Mouse (Mus musculus): ENCODE measurements around the gene B3galt4. TPM values are rescaled to one million over a fixed set of nuclear protein-coding genes. Genes with fewer than 3 reads are reported as not detected.
A peak's percentile ranks its signal among the peaks of the same experiment; 100 is the strongest.

Gene B3galt4
- polyA plus RNA-seq, 1 experiment from 2014 or later, result 2.9 TPM

DNA sequence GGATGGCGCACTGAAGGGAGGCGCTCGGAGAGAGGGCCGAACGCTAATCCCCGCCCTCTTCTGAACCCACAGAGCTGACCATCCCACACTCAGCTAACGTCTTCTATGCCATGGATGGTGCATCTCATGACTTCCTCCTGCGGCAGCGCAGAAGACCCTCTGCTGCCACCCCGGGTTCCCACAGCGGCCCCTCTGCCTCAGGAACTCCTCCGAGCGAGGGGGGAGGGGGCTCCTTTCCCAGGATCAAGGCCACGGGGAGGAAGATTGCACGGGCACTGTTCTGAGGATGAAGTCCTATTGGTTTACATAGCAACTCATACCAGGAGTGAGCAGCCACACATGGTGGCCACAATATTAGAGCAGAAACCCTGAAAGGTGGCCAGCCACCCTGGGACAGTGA is 14.3 kb downstream of the B3galt4 start:
- peaks cover 8% of the 10 kb centered on the region for H3K36me3 ChIP-seq (replicated peaks; ENCODE audit: control insufficient read depth, insufficient read depth, low read depth, low read length)
- no peak for ATAC-seq (replicated peaks; ENCODE audit: insufficient number of reproducible peaks, low FRiP score, low TSS enrichment, low read depth)
- no peak overlapping the region for H3K27ac ChIP-seq (replicated peaks; ENCODE audit: low read depth, low read length)

DNA sequence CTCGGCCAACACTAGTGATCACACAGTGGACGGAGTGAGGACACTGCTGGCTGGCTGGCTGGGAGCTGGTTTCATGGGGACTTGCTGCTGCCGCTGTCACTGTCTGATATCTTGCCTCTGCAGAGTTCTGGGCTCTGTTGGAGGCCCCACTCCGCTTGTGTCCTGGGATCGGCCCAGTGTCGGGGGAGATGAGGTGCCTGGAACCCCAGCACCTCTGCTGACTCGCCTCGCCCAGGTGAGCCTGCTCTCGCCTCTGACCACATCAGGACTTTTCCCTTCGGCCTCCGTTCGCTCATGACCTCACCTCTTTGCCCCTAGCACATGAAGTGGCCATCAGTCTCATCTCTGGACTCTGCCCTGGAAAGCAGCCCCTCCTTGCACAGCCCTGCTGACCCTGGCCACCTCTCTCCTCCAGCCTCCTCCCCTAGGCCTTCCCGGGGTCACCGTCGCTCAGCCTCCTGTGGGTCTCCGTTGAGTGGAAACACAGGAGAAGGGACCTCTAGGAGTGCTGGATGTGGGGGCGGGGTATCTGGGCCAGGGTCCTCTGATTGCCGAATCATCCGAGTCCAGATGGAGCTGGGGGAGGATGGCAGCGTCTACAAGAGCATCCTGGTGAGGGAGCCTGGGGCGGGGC is 15.7 kb downstream of the B3galt4 start:
- no peaks in the 10 kb centered on the region for H3K9me3 ChIP-seq (replicated peaks; ENCODE audit: control insufficient read depth, low read length)
- no peak for ATAC-seq (replicated peaks; ENCODE audit: insufficient number of reproducible peaks, low FRiP score, low TSS enrichment, low read depth)
- no peak overlapping the region for H3K4me2 ChIP-seq (ENCODE audit: low read depth, low read length)
- no peak for DNase-seq (ENCODE audit: low spot score)
- peaks cover 8% of the 10 kb centered on the region for H3K36me3 ChIP-seq (replicated peaks; ENCODE audit: control insufficient read depth, insufficient read depth, low read depth, low read length)
- 84% methylated on average over 21 of the region's 21 CpGs for WGBS
- no peak overlapping the region for H3K9ac ChIP-seq (replicated peaks; ENCODE audit: low read length)
- no peak overlapping the region for H3K4me3 ChIP-seq (ENCODE audit: low read depth, low read length)
- H3K27ac ChIP-seq (replicated peaks; ENCODE audit: low read depth, low read length), result no peak overlapping the region
- H3K4me1 ChIP-seq (ENCODE audit: control insufficient read depth, insufficient read depth, low read length), result no peaks in the 10 kb centered on the region; the same call in 1 of the 2 replicates
- H3K27me3 ChIP-seq (ENCODE audit: control insufficient read depth, insufficient read depth, low read length), result no peaks in the 10 kb centered on the region; the same call in 1 of the 2 replicates

More for the DNA sequence above, 14.3 kb downstream of the B3galt4 start:
- Histone ChIP-seq H3K9ac (replicated peaks; ENCODE audit: low read length) (no peak overlapping the region), H3K4me1 (ENCODE audit: control insufficient read depth, insufficient read depth, low read length) (no peaks in the 10 kb centered on the region; the same call in 1 of the 2 replicates), H3K9me3 (replicated peaks; ENCODE audit: control insufficient read depth, low read length) (no peaks in the 10 kb centered on the region), H3K27me3 (ENCODE audit: control insufficient read depth, insufficient read depth, low read length) (no peaks in the 10 kb centered on the region; the same call in 1 of the 2 replicates), H3K4me2 (ENCODE audit: low read depth, low read length) (no peak overlapping the region), H3K4me3 (ENCODE audit: low read depth, low read length) (no peak overlapping the region)
- DNase-seq (ENCODE audit: low spot score), result no peak
- WGBS, result 87% methylated on average over 15 of the region's 15 CpGs

DNA sequence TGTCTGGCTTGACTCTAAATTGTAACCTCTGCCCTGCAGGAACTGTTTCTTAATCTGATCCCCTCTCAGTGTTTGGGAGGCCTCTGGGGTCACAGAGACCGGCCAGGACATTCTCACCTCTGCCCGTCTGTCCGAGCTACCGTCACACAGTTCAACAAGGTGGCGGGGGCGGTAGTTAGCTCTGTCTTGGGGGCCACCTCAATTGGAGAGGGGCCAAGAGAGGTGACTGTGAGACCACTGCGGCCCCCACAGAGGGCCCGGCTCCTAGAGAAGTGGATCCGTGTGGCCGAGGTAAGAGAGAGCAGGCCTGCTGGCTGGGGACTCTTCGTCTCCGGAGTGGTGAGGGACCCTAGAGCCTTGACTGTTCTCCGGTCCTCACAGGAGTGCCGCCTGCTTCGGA is 18.3 kb downstream of the B3galt4 start:
- Histone ChIP-seq H3K9ac (replicated peaks; ENCODE audit: low read length) (no peak overlapping the region), H3K27me3 (ENCODE audit: control insufficient read depth, insufficient read depth, low read length) (no peaks in the 10 kb centered on the region; the same call in 1 of the 2 replicates), H3K9me3 (replicated peaks; ENCODE audit: control insufficient read depth, low read length) (no peaks in the 10 kb centered on the region), H3K4me3 (ENCODE audit: low read depth, low read length) (no peak overlapping the region), H3K36me3 (replicated peaks; ENCODE audit: control insufficient read depth, insufficient read depth, low read depth, low read length) (peaks cover 6% of the 10 kb centered on the region), H3K4me2 (ENCODE audit: low read depth, low read length) (no peak overlapping the region), H3K27ac (replicated peaks; ENCODE audit: low read depth, low read length) (no peak overlapping the region), H3K4me1 (ENCODE audit: control insufficient read depth, insufficient read depth, low read length) (no peaks in the 10 kb centered on the region; the same call in 1 of the 2 replicates)
- DNase-seq (ENCODE audit: low spot score) (no peak), ATAC-seq (replicated peaks; ENCODE audit: insufficient number of reproducible peaks, low FRiP score, low TSS enrichment, low read depth) (no peak)
- WGBS, result 80% methylated on average over 15 of the region's 15 CpGs

DNA sequence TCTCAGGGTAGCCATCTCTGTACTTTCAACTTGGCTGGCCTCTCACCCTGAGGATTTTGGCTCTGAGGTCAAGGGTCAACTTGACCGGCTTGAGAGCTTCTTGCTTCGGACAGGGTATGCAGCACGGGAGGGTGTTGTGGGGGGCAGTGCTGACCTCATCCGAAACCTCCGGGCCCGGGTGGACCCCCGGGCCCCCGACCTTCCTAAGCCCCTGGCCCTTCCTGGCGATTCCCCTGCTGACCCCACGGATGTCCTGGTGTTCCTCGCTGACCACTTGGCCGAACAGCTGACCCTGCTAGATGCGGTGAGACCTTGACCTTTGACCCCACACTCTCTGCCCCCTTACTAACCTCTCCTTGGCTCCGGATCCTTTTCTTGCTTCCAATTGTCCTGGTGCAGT is 18.8 kb downstream of the B3galt4 start:
- Histone ChIP-seq H3K36me3 (replicated peaks; ENCODE audit: control insufficient read depth, insufficient read depth, low read depth, low read length) (peaks cover 6% of the 10 kb centered on the region), H3K27me3 (ENCODE audit: control insufficient read depth, insufficient read depth, low read length) (no peaks in the 10 kb centered on the region; the same call in 1 of the 2 replicates), H3K4me1 (ENCODE audit: control insufficient read depth, insufficient read depth, low read length) (no peaks in the 10 kb centered on the region; the same call in 1 of the 2 replicates), H3K27ac (replicated peaks; ENCODE audit: low read depth, low read length) (no peak overlapping the region), H3K9me3 (replicated peaks; ENCODE audit: control insufficient read depth, low read length) (no peaks in the 10 kb centered on the region), H3K4me2 (ENCODE audit: low read depth, low read length) (no peak overlapping the region), H3K4me3 (ENCODE audit: low read depth, low read length) (no peak overlapping the region), H3K9ac (replicated peaks; ENCODE audit: low read length) (no peak overlapping the region)
- 75% methylated on average over 14 of the region's 14 CpGs for WGBS
- ATAC-seq (replicated peaks; ENCODE audit: insufficient number of reproducible peaks, low FRiP score, low TSS enrichment, low read depth) (no peak), DNase-seq (ENCODE audit: low spot score) (no peak)

DNA sequence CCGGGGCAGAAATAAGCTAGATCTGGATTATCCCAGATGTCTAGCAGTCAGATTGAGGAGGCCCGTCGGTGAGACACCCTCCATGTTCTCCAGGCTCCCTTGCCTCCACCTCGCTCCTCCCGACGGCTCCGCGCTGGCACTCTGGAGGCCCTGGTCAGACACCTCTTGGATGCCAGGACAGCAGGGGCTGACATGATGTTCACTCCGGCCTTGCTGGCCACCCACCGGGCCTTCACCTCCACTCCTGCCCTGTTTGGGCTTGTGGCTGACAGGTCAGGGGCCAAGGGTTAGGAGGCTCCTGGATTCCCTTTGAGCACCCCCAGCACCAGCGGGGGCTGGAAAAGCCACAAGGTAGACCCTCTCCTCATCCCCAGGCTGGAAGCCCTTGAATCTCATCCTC is 19.3 kb downstream of the B3galt4 start:
- Histone ChIP-seq H3K27ac (replicated peaks; ENCODE audit: low read depth, low read length) (no peak overlapping the region), H3K9me3 (replicated peaks; ENCODE audit: control insufficient read depth, low read length) (no peaks in the 10 kb centered on the region), H3K9ac (replicated peaks; ENCODE audit: low read length) (no peak overlapping the region), H3K4me2 (ENCODE audit: low read depth, low read length) (no peak overlapping the region), H3K4me1 (ENCODE audit: control insufficient read depth, insufficient read depth, low read length) (no peaks in the 10 kb centered on the region; the same call in 1 of the 2 replicates), H3K4me3 (ENCODE audit: low read depth, low read length) (no peak overlapping the region), H3K27me3 (ENCODE audit: control insufficient read depth, insufficient read depth, low read length) (no peaks in the 10 kb centered on the region; the same call in 1 of the 2 replicates), H3K36me3 (replicated peaks; ENCODE audit: control insufficient read depth, insufficient read depth, low read depth, low read length) (peaks cover 3% of the 10 kb centered on the region)
- ATAC-seq (replicated peaks; ENCODE audit: insufficient number of reproducible peaks, low FRiP score, low TSS enrichment, low read depth), result no peak
- no peak for DNase-seq (ENCODE audit: low spot score)
- 91% methylated on average over 11 of the region's 11 CpGs for WGBS

DNA sequence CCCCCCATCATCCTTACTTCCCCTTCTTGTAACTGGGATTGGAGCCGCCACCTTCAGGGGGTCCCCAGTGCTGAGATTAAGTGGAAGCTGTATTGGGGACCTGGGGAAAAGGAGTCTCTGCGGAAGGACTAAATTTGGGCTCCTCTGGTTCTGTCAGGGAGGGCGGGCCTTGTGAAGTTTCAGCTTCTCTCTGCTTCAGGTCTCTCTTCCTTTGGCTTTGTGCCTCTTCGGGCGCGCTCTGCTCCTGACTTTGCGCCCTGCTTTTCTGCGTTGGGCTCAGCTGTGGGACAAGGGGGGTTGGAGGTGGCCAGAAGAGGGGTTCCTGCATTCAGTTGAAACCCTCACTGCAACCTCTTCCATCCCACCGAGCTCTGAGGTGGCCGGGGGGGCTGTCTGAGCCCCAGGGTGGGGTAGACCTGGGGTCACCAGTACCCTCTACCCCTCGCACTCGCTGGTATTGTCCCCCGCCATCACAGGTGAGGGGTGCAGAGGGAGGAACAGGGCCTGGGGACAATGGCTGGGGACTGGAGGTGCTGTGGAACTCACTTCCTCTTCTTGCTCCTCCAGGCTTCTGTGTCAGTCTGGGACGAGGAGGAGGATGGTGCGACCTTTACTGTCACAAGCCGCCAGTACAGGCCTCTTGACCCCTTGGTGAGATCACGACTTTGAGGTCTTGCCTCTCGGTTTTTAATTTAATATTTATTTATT is 20.0 kb downstream of the B3galt4 start:
- no peaks in the 10 kb centered on the region for H3K36me3 ChIP-seq (replicated peaks; ENCODE audit: control insufficient read depth, insufficient read depth, low read depth, low read length)
- no peak overlapping the region for H3K27ac ChIP-seq (replicated peaks; ENCODE audit: low read depth, low read length)
- no peak for DNase-seq (ENCODE audit: low spot score)
- peak overlapping the region; percentile 88 for H3K9ac ChIP-seq (replicated peaks; ENCODE audit: low read length)
- no peaks in the 10 kb centered on the region; the same call in 1 of the 2 replicates for H3K4me1 ChIP-seq (ENCODE audit: control insufficient read depth, insufficient read depth, low read length)
- peak overlapping the region; percentile 98 for H3K4me2 ChIP-seq (ENCODE audit: low read depth, low read length)
- ATAC-seq (replicated peaks; ENCODE audit: insufficient number of reproducible peaks, low FRiP score, low TSS enrichment, low read depth), result no peak
- peak overlapping the region; percentile 86 for H3K4me3 ChIP-seq (ENCODE audit: low read depth, low read length)
- WGBS, result 32% methylated on average over 18 of the region's 18 CpGs
- no peaks in the 10 kb centered on the region for H3K9me3 ChIP-seq (replicated peaks; ENCODE audit: control insufficient read depth, low read length)
- H3K27me3 ChIP-seq (ENCODE audit: control insufficient read depth, insufficient read depth, low read length), result no peaks in the 10 kb centered on the region; the same call in 1 of the 2 replicates

DNA sequence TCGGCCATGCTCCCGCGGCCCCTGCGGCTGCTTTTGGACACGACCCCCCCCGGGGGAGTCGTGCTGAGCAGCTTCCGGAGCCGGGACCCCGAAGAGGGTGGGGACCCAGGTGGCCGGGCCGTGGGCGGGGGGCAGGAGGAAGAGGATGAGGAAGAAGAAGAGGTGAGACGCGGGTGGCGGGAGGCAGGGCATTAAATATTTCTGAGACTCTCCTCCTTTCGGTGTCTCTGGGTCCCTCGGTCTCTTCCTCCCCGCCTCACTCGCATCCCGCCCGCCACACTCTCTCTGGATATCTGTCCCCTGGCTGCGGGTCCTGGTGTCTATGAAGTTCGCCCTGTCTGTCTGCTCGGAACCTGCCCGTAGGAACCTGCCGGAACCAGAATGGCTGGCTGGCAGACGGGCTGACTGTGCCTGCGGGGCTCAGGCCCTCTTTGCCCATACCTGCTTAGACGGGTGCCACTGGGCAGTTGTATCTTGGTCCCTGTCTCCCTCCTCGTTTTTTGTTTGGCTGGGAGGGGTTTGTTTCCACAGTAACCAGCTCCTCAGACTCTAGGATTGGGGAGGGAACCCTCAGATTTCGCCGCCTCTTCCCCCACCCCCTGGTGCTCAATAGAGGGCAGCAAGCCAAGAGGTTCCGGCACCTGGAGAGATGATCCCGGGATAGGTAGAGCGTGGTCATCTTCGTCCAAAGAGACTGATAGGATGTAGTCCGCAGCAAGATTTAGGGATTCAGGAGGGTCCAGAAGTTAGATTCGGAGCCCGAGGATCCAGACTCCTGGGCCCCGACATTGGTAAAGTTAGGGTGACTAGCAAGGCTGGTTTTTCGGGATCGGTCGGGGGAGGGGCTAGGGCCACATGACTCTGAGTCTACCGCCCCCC is 20.8 kb downstream of the B3galt4 start:
- peak; percentile 27 for ATAC-seq (replicated peaks; ENCODE audit: insufficient number of reproducible peaks, low FRiP score, low TSS enrichment, low read depth)

More for the DNA sequence above, 20.8 kb downstream of the B3galt4 start:
- Histone ChIP-seq H3K27ac (replicated peaks; ENCODE audit: low read depth, low read length) (peak overlapping the region; percentile 93), H3K4me1 (ENCODE audit: control insufficient read depth, insufficient read depth, low read length) (no peaks in the 10 kb centered on the region; the same call in 1 of the 2 replicates), H3K4me2 (ENCODE audit: low read depth, low read length) (peak overlapping the region; percentile 98), H3K9ac (replicated peaks; ENCODE audit: low read length) (peak overlapping the region; percentile 88), H3K4me3 (ENCODE audit: low read depth, low read length) (peak overlapping the region; percentile 86), H3K9me3 (replicated peaks; ENCODE audit: control insufficient read depth, low read length) (no peaks in the 10 kb centered on the region), H3K36me3 (replicated peaks; ENCODE audit: control insufficient read depth, insufficient read depth, low read depth, low read length) (no peaks in the 10 kb centered on the region), H3K27me3 (ENCODE audit: control insufficient read depth, insufficient read depth, low read length) (no peaks in the 10 kb centered on the region; the same call in 1 of the 2 replicates)
- WGBS, result under 1% methylated on average over 45 of the region's 45 CpGs
- peak; percentile 47 for DNase-seq (ENCODE audit: low spot score)

Measured in embryonic facial prominence, embryonic 11.5 days (tissue).